Mouse (Mus musculus): ENCODE measurements at regions not wholly inside any gene's neighbourhood (a gene's known extent, or its start where the extent isn't known, plus 50 kb on each side); places are given as distances from the start of the nearest gene placed in this dataset.

- no peak for DNase-seq (ENCODE audit: low spot score)
Measured at GRCm38 (mm10) chr8:125325736-125326135, 243.9 kb downstream of the Sipa1l2 start.

GRCm38 (mm10) chr8:125322561-125322960 lies 247.0 kb downstream of the Sipa1l2 start:
- no peak for DNase-seq (ENCODE audit: low spot score)

- DNase-seq (ENCODE audit: low spot score), result no peak
Measured at GRCm38 (mm10) chr8:125317584-125317991, 252.0 kb downstream of the Sipa1l2 start.

- DNase-seq (ENCODE audit: low spot score), result no peak
Measured at GRCm38 (mm10) chr8:125315736-125316135, 253.9 kb downstream of the Sipa1l2 start.

- no peak for DNase-seq (ENCODE audit: low spot score)
Measured at GRCm38 (mm10) chr8:125314996-125315395, 254.6 kb downstream of the Sipa1l2 start.

- DNase-seq (ENCODE audit: low spot score), result no peak
Measured at GRCm38 (mm10) chr8:125314221-125314984, 255.2 kb downstream of the Sipa1l2 start.

- DNase-seq (ENCODE audit: low spot score), result no peak
Measured at GRCm38 (mm10) chr8:125311228-125312053, 257.4 kb downstream of the Disc1 start.
